Mouse (Mus musculus): ENCODE results near the gene Zswim4. TPM values are rescaled to one million over a fixed set of nuclear protein-coding genes. Genes with fewer than 3 reads are reported as not detected.

Zswim4 gene
- total RNA-seq, 2 experiments from 2014 or later, result 15.1 to 17.8 TPM

- intact Hi-C loops (cut with DNase I), result no loop called here
- peak overlapping the region; percentile 18 for H3K27ac ChIP-seq
- DNase-seq (ENCODE audit: extremely low spot score in 1 of 2, low spot score in 2 of 2), result no peak
- no peak overlapping the region for H3K4me3 ChIP-seq
- TF ChIP-seq CTCF (IDR thresholded peaks at IDR 0.05), result no peak
Observed at GRCm38 (mm10) chr8:84222566-84223165, 14.2 kb downstream of the Zswim4 start.

- no peak overlapping the region for H3K27ac ChIP-seq
- intact Hi-C loops (cut with DNase I), result no loop called here
- TF ChIP-seq CTCF (IDR thresholded peaks at IDR 0.05), result no peak
- no peak for DNase-seq (ENCODE audit: extremely low spot score in 1 of 2, low spot score in 2 of 2)
- no peak overlapping the region for H3K4me3 ChIP-seq
Observed at GRCm38 (mm10) chr8:84220105-84220504, 16.8 kb downstream of the Zswim4 start.

GRCm38 (mm10) chr8:84218143-84218542 is 18.7 kb downstream of the Zswim4 start:
- TF ChIP-seq CTCF (IDR thresholded peaks at IDR 0.05), result no peak

DNA sequence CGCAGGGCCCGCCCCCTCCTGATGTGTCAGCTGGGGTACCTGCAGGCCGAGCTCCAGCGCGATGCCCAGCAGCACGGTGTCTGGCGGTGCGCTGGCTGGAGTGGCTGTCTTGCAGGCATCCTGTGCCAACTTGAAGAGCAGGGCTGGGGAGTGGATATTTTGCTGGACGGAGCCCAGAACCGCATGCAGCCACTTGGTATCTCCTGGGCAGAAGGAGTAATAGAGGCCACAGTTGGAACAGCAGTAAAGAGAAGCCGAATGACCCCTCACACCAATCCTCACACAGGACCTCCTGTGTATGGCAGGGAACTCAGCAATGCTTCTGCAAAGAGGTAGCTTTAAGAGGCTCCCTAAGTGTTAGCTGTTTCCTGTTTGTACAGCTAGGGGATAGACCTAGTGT is 19.6 kb downstream of the Zswim4 start:
- intact Hi-C loops (cut with DNase I), result no loop called here
- DNase-seq (ENCODE audit: extremely low spot score in 1 of 2, low spot score in 2 of 2), result no peak
- no peak overlapping the region for H3K4me3 ChIP-seq
- H3K27ac ChIP-seq, result no peak overlapping the region
- no peak for TF ChIP-seq CTCF (IDR thresholded peaks at IDR 0.05)

More at GRCm38 (mm10) chr8:84218143-84218542, 18.7 kb downstream of the Zswim4 start:
- intact Hi-C loops (cut with DNase I), result no loop called here
- no peak for DNase-seq (ENCODE audit: extremely low spot score in 1 of 2, low spot score in 2 of 2)
- Histone ChIP-seq H3K4me3 (no peak overlapping the region), H3K27ac (no peak overlapping the region)

DNA sequence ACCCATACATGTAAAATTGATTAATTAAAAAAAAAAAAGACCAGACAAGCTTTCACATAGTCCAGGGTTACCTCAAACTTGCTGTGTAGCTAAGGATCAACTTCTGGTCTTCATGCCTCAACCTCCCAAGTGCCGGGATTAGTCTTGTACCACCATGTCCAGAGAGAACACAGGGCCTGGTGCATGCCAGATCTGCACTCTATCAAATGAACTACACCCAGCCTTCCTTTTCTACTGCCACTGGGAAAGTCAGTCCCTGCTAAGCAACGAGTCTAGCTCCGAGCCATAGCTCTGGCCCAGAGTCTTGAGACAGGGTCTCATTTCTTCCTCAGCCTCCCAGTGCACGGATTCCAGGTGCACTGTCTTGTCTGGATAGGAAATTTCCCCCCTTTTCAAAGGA is 23.6 kb downstream of the Zswim4 start:
- H3K4me3 ChIP-seq, result no peak overlapping the region
- intact Hi-C loops (cut with DNase I), result loop anchor here (5.0 kb wide), 1 partner anchor 176 kb away; no protein-coding TSS in a partner anchor
- TF ChIP-seq CTCF (IDR thresholded peaks at IDR 0.05), result no peak
- no peak for DNase-seq (ENCODE audit: extremely low spot score in 1 of 2, low spot score in 2 of 2)
- no peak overlapping the region for H3K27ac ChIP-seq

DNA sequence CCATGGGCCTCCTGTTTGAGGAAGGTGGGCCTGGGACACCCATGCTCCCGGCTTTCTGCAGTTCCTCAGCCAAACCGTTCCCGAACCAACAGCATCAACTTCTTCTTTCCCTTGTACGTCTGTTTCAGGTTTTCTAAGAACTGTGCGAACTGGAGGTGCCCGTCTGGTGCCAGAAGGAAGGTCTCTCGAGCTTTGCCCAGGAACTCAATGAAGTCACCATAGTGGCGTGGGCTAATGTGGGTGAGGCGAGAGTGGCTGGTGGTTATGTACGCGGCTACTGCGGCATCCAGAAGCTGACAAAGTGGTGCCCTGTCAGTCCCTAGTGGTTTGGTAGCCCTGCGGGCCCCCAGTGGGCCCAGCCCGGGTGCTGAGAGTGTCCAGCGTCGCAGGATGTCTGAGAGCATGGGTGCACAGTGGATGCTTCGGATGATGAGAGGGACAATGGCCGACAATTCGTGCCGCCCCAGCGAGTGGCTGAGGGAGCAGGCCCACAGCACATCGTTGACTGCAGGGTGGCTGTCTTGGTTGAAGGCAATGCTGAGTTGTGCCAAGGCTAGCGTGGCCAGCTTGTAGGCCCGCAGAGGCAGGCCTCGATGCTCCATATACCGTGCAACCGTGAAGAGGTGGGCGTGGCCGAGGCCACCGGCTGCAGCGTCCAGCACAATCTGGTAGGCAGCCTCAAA is 24.8 kb downstream of the Zswim4 start:
- intact Hi-C loops (cut with DNase I), result loop anchor here (5.0 kb wide), 1 partner anchor 175 kb away; no protein-coding TSS in a partner anchor
- no peak for DNase-seq (ENCODE audit: extremely low spot score in 1 of 2, low spot score in 2 of 2)

DNA sequence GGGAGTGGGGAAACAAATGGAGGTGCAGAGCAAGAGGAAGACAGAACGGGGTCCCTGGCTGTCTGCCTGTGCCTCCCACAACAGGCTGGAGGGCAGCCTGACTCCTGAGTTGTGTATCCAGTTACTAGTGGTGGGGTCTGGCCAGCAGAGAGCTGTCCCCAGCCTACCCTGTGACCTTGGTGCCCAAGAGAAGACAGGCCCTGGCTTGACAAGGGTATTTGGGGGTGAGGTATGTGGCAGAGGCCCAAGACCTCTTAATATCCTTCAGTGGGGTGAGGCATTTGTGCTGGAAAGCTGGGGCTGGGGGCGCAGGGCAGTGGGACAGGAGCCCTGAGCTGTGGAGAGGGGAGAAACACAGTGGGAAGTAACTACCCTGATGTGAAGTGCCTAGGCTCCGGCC is 25.7 kb downstream of the Zswim4 start:
- no peak for TF ChIP-seq CTCF (IDR thresholded peaks at IDR 0.05)
- intact Hi-C loops (cut with DNase I), result loop anchor here (5.0 kb wide), 1 partner anchor 174 kb away; no protein-coding TSS in a partner anchor

More for the DNA sequence above, 24.8 kb downstream of the Zswim4 start:
- Histone ChIP-seq H3K4me3 (no peak overlapping the region), H3K27ac (no peak overlapping the region)
- TF ChIP-seq CTCF (IDR thresholded peaks at IDR 0.05), result no peak

GRCm38 (mm10) chr8:84210167-84210791 is 26.6 kb downstream of the Zswim4 start:
- Histone ChIP-seq H3K27ac (peak overlapping the region; percentile 72; the same call in 1 of the 2 replicates), H3K4me3 (0 out of 2 replicates have a peak overlapping the region, but pooled peaks have one; percentile 5)
- intact Hi-C loops (cut with DNase I), result loop anchor here (1.0 to 5.0 kb wide), 2 partner anchors 24 to 173 kb away; no protein-coding TSS in a partner anchor
- peak; percentile 73 to 83 for DNase-seq (ENCODE audit: extremely low spot score in 1 of 2, low spot score in 2 of 2)
- TF ChIP-seq CTCF (IDR thresholded peaks at IDR 0.05), result peak; percentile 95

More for the DNA sequence above, 25.7 kb downstream of the Zswim4 start:
- no peak overlapping the region for H3K27ac ChIP-seq
- no peak overlapping the region for H3K4me3 ChIP-seq
- no peak for DNase-seq (ENCODE audit: extremely low spot score in 1 of 2, low spot score in 2 of 2)

- no peak for TF ChIP-seq CTCF (IDR thresholded peaks at IDR 0.05)
- intact Hi-C loops (cut with DNase I), result no loop called here
- no peak for DNase-seq (ENCODE audit: extremely low spot score in 1 of 2, low spot score in 2 of 2)
- Histone ChIP-seq H3K4me3 (no peak overlapping the region), H3K27ac (peak overlapping the region; percentile 75; the same call in 1 of the 2 replicates)
Observed at GRCm38 (mm10) chr8:84208381-84209380, 28.2 kb downstream of the Zswim4 start.

GRCm38 (mm10) chr8:84207811-84208210 is 29.0 kb downstream of the Zswim4 start:
- H3K4me3 ChIP-seq, result no peak overlapping the region
- intact Hi-C loops (cut with DNase I), result no loop called here
- H3K27ac ChIP-seq, result peak overlapping the region; percentile 75
- DNase-seq (ENCODE audit: extremely low spot score in 1 of 2, low spot score in 2 of 2), result no peak
- TF ChIP-seq CTCF (IDR thresholded peaks at IDR 0.05), result no peak

- H3K4me3 ChIP-seq, result no peak overlapping the region
- intact Hi-C loops (cut with DNase I), result no loop called here
- DNase-seq (ENCODE audit: extremely low spot score in 1 of 2, low spot score in 2 of 2), result no peak
- no peak overlapping the region for H3K27ac ChIP-seq
- TF ChIP-seq CTCF (IDR thresholded peaks at IDR 0.05), result no peak; the same call in none of the 2 replicates
Observed at GRCm38 (mm10) chr8:84206666-84207065, 30.2 kb downstream of the Zswim4 start.
